Mouse (Mus musculus): ENCODE measurements at regions not wholly inside any gene's neighbourhood (a gene's known extent, or its start where the extent isn't known, plus 50 kb on each side); places are given as distances from the start of the nearest gene placed in this dataset. TPM values are rescaled to one million over a fixed set of nuclear protein-coding genes. Genes with fewer than 3 reads are reported as not detected.

- Histone ChIP-seq H3K9ac (replicated peaks; ENCODE audit: low read depth) (no peak overlapping the region), H3K4me3 (ENCODE audit: low read depth, low read length) (no peak overlapping the region), H3K4me1 (ENCODE audit: insufficient read depth, low read depth, low read length) (no peaks in the 10 kb centered on the region), H3K4me2 (replicated peaks; ENCODE audit: low read depth, low read length) (no peak overlapping the region), H3K9me3 (ENCODE audit: low read length) (no peaks in the 10 kb centered on the region), H3K36me3 (ENCODE audit: insufficient read depth, low read length) (no peaks in the 10 kb centered on the region), H3K27me3 (replicated peaks; ENCODE audit: insufficient read depth, low read length) (no peaks in the 10 kb centered on the region), H3K27ac (ENCODE audit: low read length) (no peak overlapping the region)
- TF ChIP-seq EP300 (IDR thresholded peaks at IDR 0.05) (no peak), CTCF (IDR thresholded peaks at IDR 0.05) (no peak)
- 64% methylated on average over 4 of the region's 4 CpGs for WGBS
- ATAC-seq = no peak
- no peak for DNase-seq (ENCODE audit: low spot score)
Observed at GRCm38 (mm10) chr13:90643575-90644215, 261.5 kb downstream of the Atp6ap1l start.

- WGBS = 36% methylated on average over 4 of the region's 4 CpGs
- no peak overlapping the region for H3K27ac ChIP-seq (ENCODE audit: low read length)
- no peaks in the 10 kb centered on the region for H3K27me3 ChIP-seq (replicated peaks; ENCODE audit: insufficient read depth, low read length)
- no peaks in the 10 kb centered on the region for H3K36me3 ChIP-seq (ENCODE audit: insufficient read depth, low read length)
- TF ChIP-seq CTCF (IDR thresholded peaks at IDR 0.05) = no peak
- no peak for TF ChIP-seq EP300 (IDR thresholded peaks at IDR 0.05)
- peak; percentile 9 for DNase-seq (ENCODE audit: low spot score)
- H3K4me2 ChIP-seq (replicated peaks; ENCODE audit: low read depth, low read length) = no peak overlapping the region
- H3K9me3 ChIP-seq (ENCODE audit: low read length) = no peaks in the 10 kb centered on the region
- ATAC-seq = no peak
- H3K9ac ChIP-seq (replicated peaks; ENCODE audit: low read depth) = no peak overlapping the region
- no peak overlapping the region for H3K4me3 ChIP-seq (ENCODE audit: low read depth, low read length)
- no peaks in the 10 kb centered on the region for H3K4me1 ChIP-seq (ENCODE audit: insufficient read depth, low read depth, low read length)
Observed at GRCm38 (mm10) chr13:90643109-90643508, 262.0 kb downstream of the Atp6ap1l start.

DNA sequence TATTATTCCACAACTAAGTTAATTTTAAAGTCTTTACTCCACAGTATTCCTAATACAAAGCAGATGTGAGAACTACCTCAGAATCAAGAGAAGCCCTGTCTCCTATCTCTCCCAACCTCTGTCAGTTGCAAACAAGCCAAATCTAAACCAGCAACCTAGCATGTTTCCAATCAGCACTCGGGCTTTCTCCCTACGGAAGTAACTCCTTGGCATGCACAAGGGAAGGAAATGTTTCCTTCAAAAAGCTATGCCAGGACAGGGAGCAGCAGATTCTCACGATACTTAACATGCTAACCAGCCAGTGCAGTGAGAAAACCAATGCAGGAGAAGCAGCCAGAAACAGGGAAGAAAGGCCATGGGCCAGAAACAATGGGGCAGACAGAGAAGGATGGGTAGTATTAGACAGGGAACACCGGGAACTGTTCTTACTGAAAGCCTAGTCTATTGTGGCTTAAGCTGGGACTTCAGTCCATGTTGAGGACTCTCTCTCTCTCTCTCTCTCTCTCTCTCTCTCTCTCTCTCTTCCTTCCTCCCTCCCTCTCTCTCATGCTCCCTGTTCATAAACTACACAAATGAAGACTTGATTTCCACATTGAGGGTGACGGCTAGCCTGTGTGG, 262.8 kb downstream of the Atp6ap1l start:
- no peaks in the 10 kb centered on the region for H3K4me1 ChIP-seq (ENCODE audit: insufficient read depth, low read depth, low read length)
- no peaks in the 10 kb centered on the region for H3K9me3 ChIP-seq (ENCODE audit: low read length)
- ATAC-seq (no peak), DNase-seq (ENCODE audit: low spot score) (no peak)
- no peak overlapping the region for H3K27ac ChIP-seq (ENCODE audit: low read length)
- no peak overlapping the region for H3K4me3 ChIP-seq (ENCODE audit: low read depth, low read length)
- no peak overlapping the region for H3K4me2 ChIP-seq (replicated peaks; ENCODE audit: low read depth, low read length)
- no peak overlapping the region for H3K9ac ChIP-seq (replicated peaks; ENCODE audit: low read depth)
- H3K36me3 ChIP-seq (ENCODE audit: insufficient read depth, low read length) = no peaks in the 10 kb centered on the region
- H3K27me3 ChIP-seq (replicated peaks; ENCODE audit: insufficient read depth, low read length) = no peaks in the 10 kb centered on the region
- TF ChIP-seq CTCF (IDR thresholded peaks at IDR 0.05) (no peak), EP300 (IDR thresholded peaks at IDR 0.05) (no peak)
- 70% methylated on average over 5 of the region's 5 CpGs for WGBS

Small RNAs in the stretch of these regions (microRNA-seq; reads per million reads assigned to microRNA genes)
- not detected for gene Gm44338

Measured in lung, postnatal 0 days (tissue).